ENCODE assay signal across 11 mouse cellular contexts in genomic region chr9:116591071-116591470, GRCm38 (mm10).
A peak's percentile ranks its signal among the peaks of the same experiment; 100 is the strongest.
DNase-seq lines count a peak whose midpoint lies in the region; ATAC-seq and TF ChIP-seq lines count a peak whose summit lies in the region.
"Had no signal": no experiment of that assay in that cellular context is flagged by ENCODE, and none has a peak within 500 bp of the region (broad histone marks: within the 10 kb centered on the region; RNA-seq: fewer than 3 reads in every experiment).

No protein-coding gene starts in this region.

- H3K4me1 ChIP-seq in heart, embryonic 10.5 days = 0 out of 2 replicates have a peak, but pooled peaks cover 4% of the 10 kb centered on the region
- H3K4me1 ChIP-seq in heart, postnatal 0 days (ENCODE audit: control insufficient read depth, insufficient read depth) = peaks cover 10% of the 10 kb centered on the region; the same call in 1 of the 2 replicates
- no peaks in the 10 kb centered on the region for H3K4me1 ChIP-seq in lung, postnatal 0 days (ENCODE audit: insufficient read depth, low read depth, low read length)
- H3K4me1 ChIP-seq: forebrain, embryonic 10.5 days had no signal

- no peaks in the 10 kb centered on the region for H3K9me3 ChIP-seq in heart, embryonic 10.5 days
- peaks cover 8% of the 10 kb centered on the region; the same call in 1 of the 2 replicates for H3K9me3 ChIP-seq in heart, postnatal 0 days (replicated peaks; ENCODE audit: control insufficient read depth, low read length)
- no peaks in the 10 kb centered on the region for H3K9me3 ChIP-seq in lung, postnatal 0 days (ENCODE audit: low read length)

- no peak for TF ChIP-seq EP300 in heart, postnatal 0 days (IDR thresholded peaks at IDR 0.05; ENCODE audit: low read depth)
- no peak for TF ChIP-seq EP300 in lung, postnatal 0 days (IDR thresholded peaks at IDR 0.05)

- TF ChIP-seq CTCF in heart, postnatal 0 days (IDR thresholded peaks at IDR 0.05; ENCODE audit: low read depth) = no peak
- TF ChIP-seq CTCF in lung, postnatal 0 days (IDR thresholded peaks at IDR 0.05) = no peak

- no peak overlapping the region for H3K4me2 ChIP-seq in heart, postnatal 0 days (ENCODE audit: low read depth, low read length)
- H3K4me2 ChIP-seq in lung, postnatal 0 days (replicated peaks; ENCODE audit: low read depth, low read length) = no peak overlapping the region

- no peak overlapping the region for H3K9ac ChIP-seq in heart, postnatal 0 days (replicated peaks; ENCODE audit: low read depth, low read length)
- H3K9ac ChIP-seq in lung, postnatal 0 days (replicated peaks; ENCODE audit: low read depth) = no peak overlapping the region

- H3K27ac ChIP-seq in heart, embryonic 10.5 days = no peak overlapping the region
- H3K27ac ChIP-seq in heart, postnatal 0 days (ENCODE audit: low read depth) = no peak overlapping the region
- no peak overlapping the region for H3K27ac ChIP-seq in lung, postnatal 0 days (ENCODE audit: low read length)
- H3K27ac ChIP-seq: forebrain, embryonic 10.5 days; kidney, postnatal 0 days had no signal

- no peaks in the 10 kb centered on the region for H3K27me3 ChIP-seq in heart, embryonic 10.5 days (ENCODE audit: insufficient read depth, poor library complexity, severe bottlenecking)
- H3K27me3 ChIP-seq in heart, postnatal 0 days (ENCODE audit: control insufficient read depth, insufficient read depth, low read length) = no peaks in the 10 kb centered on the region
- no peaks in the 10 kb centered on the region for H3K27me3 ChIP-seq in lung, postnatal 0 days (replicated peaks; ENCODE audit: insufficient read depth, low read length)

- peak; percentile 49; the same call in 1 of the 2 replicates for ATAC-seq in heart, postnatal 0 days (ENCODE audit: insufficient read depth, low read depth)
- ATAC-seq in lung, postnatal 0 days = peak; percentile 37; the same call in 1 of the 2 replicates

- H3K36me3 ChIP-seq in heart, embryonic 10.5 days = peaks cover 2% of the 10 kb centered on the region; the same call in 1 of the 2 replicates
- H3K36me3 ChIP-seq in heart, postnatal 0 days (replicated peaks; ENCODE audit: control insufficient read depth, insufficient read depth, low read length) = no peaks in the 10 kb centered on the region
- no peaks in the 10 kb centered on the region for H3K36me3 ChIP-seq in lung, postnatal 0 days (ENCODE audit: insufficient read depth, low read length)
- H3K36me3 ChIP-seq: forebrain, embryonic 10.5 days had no signal

- 78% methylated on average over 9 of the region's 9 CpGs for WGBS in heart, embryonic 10.5 days
- 50% methylated on average over 9 of the region's 9 CpGs for WGBS in heart, postnatal 0 days
- WGBS in lung, postnatal 0 days = 88% methylated on average over 9 of the region's 9 CpGs

- no peak overlapping the region for H3K4me3 ChIP-seq in heart, embryonic 10.5 days
- no peak overlapping the region for H3K4me3 ChIP-seq in heart, postnatal 0 days (ENCODE audit: low read depth, low read length)
- no peak overlapping the region for H3K4me3 ChIP-seq in lung, postnatal 0 days (ENCODE audit: low read depth, low read length)
- H3K4me3 ChIP-seq: forebrain, embryonic 10.5 days had no signal

- DNase-seq in heart, adult 18-20 months = peak; percentile 46 to 69
- no peak for DNase-seq in heart, embryonic 10.5 days (ENCODE audit: low spot score)
- DNase-seq in brain, adult 2 months (ENCODE audit: low read depth, low spot score) = peak; percentile 74
- peak; percentile 41 for DNase-seq in heart, postnatal 0 days (ENCODE audit: low spot score)
- peak; percentile 28 for DNase-seq in lung, postnatal 0 days (ENCODE audit: low spot score)
- DNase-seq in spleen, adult 12 weeks (ENCODE audit: low spot score) = no peak
- DNase-seq in cerebellum, adult 11 months = no peak
- no peak for DNase-seq in MN1 (ENCODE audit: low spot score)
- DNase-seq: B cell, adult 2 months had no signal

Comparison
In these comparisons a context has a peak if more than half of its experiments do, and no peak if none do; other contexts are left out.
1. DNase-seq: peak in heart, adult 18-20 months (2 of 2), brain, adult 2 months (single experiment), heart, postnatal 0 days (single experiment) and lung, postnatal 0 days (single experiment); none in heart, embryonic 10.5 days (single experiment), spleen, adult 12 weeks (single experiment), cerebellum, adult 11 months (single experiment) and MN1 (single experiment).